Mouse (Mus musculus) lung, adult 2 months (tissue): Measurements from ENCODE around the gene Derl3.

ENCODE experiments used
- CTCF ChIP-seq: fragments of 200-500 bp; IDR thresholded peaks from 2 replicates; pipeline ENCODE4 v1.5.1; 2011; ENCODE audit warnings: mild to moderate bottlenecking, low read length, control low read depth; ENCODE audit not compliant: insufficient read depth
- POLR2A ChIP-seq: fragments of 200-500 bp; IDR thresholded peaks from 2 replicates; pipeline ENCODE4 v1.6.1; 2011; ENCODE audit warnings: low read depth, mild to moderate bottlenecking, control low read depth, low read length, borderline replicate concordance; ENCODE audit errors: extremely low read depth

DNA sequence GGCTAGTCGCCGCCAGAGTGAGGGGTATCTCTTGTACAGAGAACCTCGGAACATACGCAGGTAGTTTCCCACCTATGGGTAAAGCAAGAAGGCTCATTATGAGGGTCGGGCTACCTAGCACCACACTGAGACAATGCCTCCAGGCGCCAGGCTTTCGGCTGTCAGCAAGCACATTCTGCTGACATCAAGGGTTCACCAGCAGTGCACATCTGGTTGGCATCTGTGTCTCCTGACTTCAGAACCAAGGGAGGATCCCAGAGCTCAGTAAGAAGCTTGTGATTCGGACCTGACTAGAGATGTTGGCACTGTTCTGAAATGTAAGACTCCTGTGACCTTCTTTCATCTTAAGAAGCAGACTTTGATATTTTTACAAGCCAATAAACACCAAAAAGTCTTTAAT is 23.6 kb downstream of the Derl3 start:
- TF ChIP-seq CTCF (no peak), POLR2A (no peak)
